Mouse (Mus musculus) stomach, postnatal 0 days (tissue): ENCODE results near the gene Gm13697.
"Not testable (repeated sequence)": the region's sequence is repeated elsewhere in the genome, so short reads cannot be mapped to it uniquely, and the experiment has no call there.

ENCODE experiments used
- CTCF ChIP-seq: IDR thresholded peaks from 2 replicates; pipeline ENCODE4 v1.5.1; 2016; ENCODE audit warnings: antibody characterized with exemption, low read depth, mild to moderate bottlenecking, moderate library complexity
- EP300 ChIP-seq: optimal IDR thresholded peaks from 2 replicates; pipeline ENCODE3; 2016; ENCODE audit warnings: antibody characterized with exemption

DNA sequence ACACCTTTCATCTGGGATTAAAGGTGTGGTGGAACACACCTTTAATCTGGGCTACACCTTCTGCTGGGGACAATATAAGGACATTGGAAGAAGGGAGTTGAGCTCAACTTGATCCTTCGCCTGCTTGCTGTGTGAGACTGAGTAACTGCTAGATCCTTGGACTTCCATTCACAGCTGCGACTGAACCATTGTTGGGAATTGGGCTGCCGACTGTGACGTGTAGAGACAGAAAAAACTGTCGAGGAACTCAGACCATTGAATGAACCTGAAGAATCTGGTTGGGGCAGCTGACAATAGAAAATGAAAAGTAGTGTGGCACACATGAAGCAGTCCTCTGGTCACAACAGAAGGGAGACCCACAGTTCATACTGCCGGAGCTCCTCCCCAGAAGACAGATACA, 5.9 kb upstream of the Gm13697 start, which contains the start of gene Gm13694:
- TF ChIP-seq CTCF, EP300: not testable (repeated sequence)
